ENCODE assay signal across 10 mouse cellular contexts in genomic region chr13:34408007-34408668, GRCm38 (mm10).
DNase-seq lines count a peak whose midpoint lies in the region; ATAC-seq lines count a peak whose summit lies in the region.
"Had no signal": no experiment of that assay in that cellular context is flagged by ENCODE, and none has a peak within 500 bp of the region (broad histone marks: within the 10 kb centered on the region; RNA-seq: fewer than 3 reads in every experiment).

No protein-coding gene starts in this region.

- no peaks in the 10 kb centered on the region for H3K4me1 ChIP-seq in liver, embryonic 11.5 days (replicated peaks; ENCODE audit: control insufficient read depth, insufficient read depth, low read length)
- H3K4me1 ChIP-seq in intestine, embryonic 15.5 days (replicated peaks), result peaks cover 5% of the 10 kb centered on the region; the same call in 1 of the 2 replicates
- H3K4me1 ChIP-seq in kidney, embryonic 16.5 days (ENCODE audit: insufficient read depth, low read length), result no peaks in the 10 kb centered on the region
- H3K4me1 ChIP-seq: neural tube, embryonic 12.5 days had no signal

- no peaks in the 10 kb centered on the region for H3K27me3 ChIP-seq in liver, embryonic 11.5 days (replicated peaks; ENCODE audit: control insufficient read depth, insufficient read depth, low read length)
- no peaks in the 10 kb centered on the region for H3K27me3 ChIP-seq in intestine, embryonic 15.5 days (replicated peaks)
- H3K27me3 ChIP-seq in kidney, embryonic 16.5 days (ENCODE audit: insufficient read depth, low read length), result no peaks in the 10 kb centered on the region
- H3K27me3 ChIP-seq: neural tube, embryonic 12.5 days had no signal

- no peak overlapping the region for H3K27ac ChIP-seq in liver, embryonic 11.5 days (ENCODE audit: low read depth, low read length)
- H3K27ac ChIP-seq in intestine, embryonic 15.5 days, result no peak overlapping the region
- no peak overlapping the region for H3K27ac ChIP-seq in kidney, embryonic 16.5 days (ENCODE audit: low read length)
- H3K27ac ChIP-seq: neural tube, embryonic 12.5 days had no signal

- no peak overlapping the region for H3K4me3 ChIP-seq in liver, embryonic 11.5 days (ENCODE audit: low read depth, low read length)
- H3K4me3 ChIP-seq in intestine, embryonic 15.5 days (replicated peaks), result no peak overlapping the region
- no peak overlapping the region for H3K4me3 ChIP-seq in kidney, embryonic 16.5 days (ENCODE audit: low read length)
- H3K4me3 ChIP-seq: erythroblast, embryonic 14.5 days; neural tube, embryonic 12.5 days had no signal

- no peaks in the 10 kb centered on the region for H3K36me3 ChIP-seq in liver, embryonic 11.5 days (ENCODE audit: control insufficient read depth, insufficient read depth, low read length)
- H3K36me3 ChIP-seq in intestine, embryonic 15.5 days, result no peaks in the 10 kb centered on the region
- H3K36me3 ChIP-seq in kidney, embryonic 16.5 days (ENCODE audit: insufficient read depth, low read length), result no peaks in the 10 kb centered on the region
- H3K36me3 ChIP-seq: neural tube, embryonic 12.5 days had no signal

- H3K4me2 ChIP-seq in liver, embryonic 11.5 days, result no peak overlapping the region
- no peak overlapping the region for H3K4me2 ChIP-seq in intestine, embryonic 15.5 days (replicated peaks)
- H3K4me2 ChIP-seq in kidney, embryonic 16.5 days (replicated peaks; ENCODE audit: low read depth, low read length), result no peak overlapping the region
- H3K4me2 ChIP-seq: neural tube, embryonic 12.5 days had no signal

- WGBS in liver, embryonic 11.5 days, result 63% methylated on average over 4 of the region's 4 CpGs
- WGBS in intestine, embryonic 15.5 days, result 41% methylated on average over 4 of the region's 4 CpGs
- 63% methylated on average over 4 of the region's 4 CpGs for WGBS in kidney, embryonic 16.5 days

- ATAC-seq in liver, embryonic 11.5 days (replicated peaks; ENCODE audit: low FRiP score), result no peak
- peak; percentile 63; the same call in 1 of the 2 replicates for ATAC-seq in intestine, embryonic 15.5 days
- no peak for ATAC-seq in kidney, embryonic 16.5 days (ENCODE audit: low FRiP score, low TSS enrichment)

- no peaks in the 10 kb centered on the region for H3K9me3 ChIP-seq in liver, embryonic 11.5 days (ENCODE audit: control insufficient read depth, low read length)
- no peaks in the 10 kb centered on the region for H3K9me3 ChIP-seq in intestine, embryonic 15.5 days
- no peaks in the 10 kb centered on the region for H3K9me3 ChIP-seq in kidney, embryonic 16.5 days (ENCODE audit: low read length)
- H3K9me3 ChIP-seq: neural tube, embryonic 12.5 days had no signal

- peak; percentile 10 for DNase-seq in embryo, embryonic 9.5 days (ENCODE audit: extremely low spot score)
- DNase-seq in embryo, embryonic 10.5 days (ENCODE audit: low spot score), result no peak
- peak; percentile 23 for DNase-seq in liver
- no peak for DNase-seq in liver, embryonic 11.5 days (ENCODE audit: low spot score)
- DNase-seq in lung, postnatal 25 days (ENCODE audit: low spot score), result peak; percentile 16
- DNase-seq in spleen, postnatal 14 days (ENCODE audit: low spot score in 2 of 2), result no peak

- no peak overlapping the region for H3K9ac ChIP-seq in liver, embryonic 11.5 days (ENCODE audit: low read depth, low read length)
- H3K9ac ChIP-seq in intestine, embryonic 15.5 days, result no peak overlapping the region
- H3K9ac ChIP-seq in kidney, embryonic 16.5 days (replicated peaks; ENCODE audit: low read length), result no peak overlapping the region
- H3K9ac ChIP-seq: neural tube, embryonic 12.5 days had no signal

Comparison
In these comparisons a context has a peak if more than half of its experiments do, and no peak if none do; other contexts are left out.
1. DNase-seq: peak in embryo, embryonic 9.5 days (single experiment), liver (single experiment) and lung, postnatal 25 days (single experiment); none in embryo, embryonic 10.5 days (single experiment), liver, embryonic 11.5 days (single experiment) and spleen, postnatal 14 days (0 of 2).